Mouse (Mus musculus) MEL (cell line): Measurements from ENCODE around the gene Arhgap35. TPM values are rescaled to one million over a fixed set of nuclear protein-coding genes. Genes with fewer than 3 reads are reported as not detected.
"Not testable (repeated sequence)": the region's sequence is repeated elsewhere in the genome, so short reads cannot be mapped to it uniquely, and the experiment has no call there.

Source experiments
- DNase-seq: peaks from one replicate; pipeline ENCODE4 v3.0.0; 2011; ENCODE audit warnings: low read depth, low spot score
- H3K27ac ChIP-seq: 2 replicates; pipeline ENCODE4 v1.5.1; 2012; ENCODE audit warnings: low read depth, mild to moderate bottlenecking, control low read depth, low read length, moderate library complexity; ENCODE audit not compliant: control insufficient read depth
- H3K27me3 ChIP-seq, 2 experiments: fragments of 150-350 bp in 1 of 2; sonication (generic) in 1 of 2; 2 replicates each; pipeline ENCODE4 v1.6.1; 2012; ENCODE audit warnings: low read length in 2 of 2, mild to moderate bottlenecking in 2 of 2, improper control_type of control experiment in 1 of 2, moderate library complexity in 1 of 2; ENCODE audit not compliant: insufficient read depth in 2 of 2, control insufficient read depth in 1 of 2
- H3K36me3 ChIP-seq, 2 experiments: 2 replicates each; pipeline ENCODE4 v1.6.1; 2012 to 2014; ENCODE audit warnings: low read length in 2 of 2, improper control_type of control experiment in 1 of 2, inconsistent platforms in 1 of 2, mild to moderate bottlenecking in 1 of 2; ENCODE audit not compliant: insufficient read depth in 2 of 2, control insufficient read depth in 1 of 2
- H3K4me1 ChIP-seq, 2 experiments: fragments of 150-350 bp in 1 of 2; sonication (generic) in 1 of 2; 2 replicates each; pipeline ENCODE4 v1.6.1; 2012; ENCODE audit warnings: low read length in 2 of 2, improper control_type of control experiment in 1 of 2, mild to moderate bottlenecking in 1 of 2; ENCODE audit not compliant: insufficient read depth in 2 of 2, control insufficient read depth in 1 of 2
- H3K4me3 ChIP-seq, 2 experiments: fragments of 150-350 bp in 1 of 2; sonication (generic) in 1 of 2; 2 replicates each; pipeline ENCODE4 v1.5.1; 2012; ENCODE audit warnings: low read depth in 2 of 2, low read length in 2 of 2, mild to moderate bottlenecking in 2 of 2, moderate library complexity in 2 of 2, control low read depth in 1 of 2, improper control_type of control experiment in 1 of 2; ENCODE audit not compliant: control insufficient read depth in 1 of 2, insufficient read depth in 1 of 2
- H3K79me2 ChIP-seq: 2 replicates; pipeline ENCODE4 v1.6.1; 2012; ENCODE audit warnings: mild to moderate bottlenecking, low read length, moderate library complexity; ENCODE audit not compliant: control insufficient read depth, poor library complexity, insufficient read depth
- H3K9ac ChIP-seq: 2 replicates; pipeline ENCODE4 v1.6.1; 2012; ENCODE audit warnings: low read depth, mild to moderate bottlenecking, control low read depth, low read length, moderate library complexity; ENCODE audit not compliant: control insufficient read depth, poor library complexity, severe bottlenecking
- H3K9me3 ChIP-seq: fragments of 150-350 bp; sonication (generic); replicated peaks from 2 replicates; pipeline ENCODE4 v1.6.1; 2012; ENCODE audit warnings: mild to moderate bottlenecking, low read length, improper control_type of control experiment, moderate library complexity; ENCODE audit not compliant: insufficient read depth
- BHLHE40 ChIP-seq: IDR thresholded peaks from 2 replicates; pipeline ENCODE4 v1.6.1; 2012; ENCODE audit warnings: low read depth, mild to moderate bottlenecking, inconsistent platforms, low read length, improper control_type of control experiment, borderline replicate concordance
- CTCF ChIP-seq, 3 experiments: IDR thresholded peaks in 2 of 3; conservative IDR thresholded peaks in 1 of 3; 2 replicates each; pipeline ENCODE4 v1.5.1; 2011 to 2012; ENCODE audit warnings: low read length in 3 of 3, low read depth in 2 of 3, mild to moderate bottlenecking in 2 of 3, improper control_type of control experiment in 1 of 3, inconsistent platforms in 1 of 3, mixed read lengths in 1 of 3, moderate library complexity in 1 of 3; ENCODE audit not compliant: control insufficient read depth in 1 of 3, insufficient read depth in 1 of 3, poor library complexity in 1 of 3, severe bottlenecking in 1 of 3
- E2F4 ChIP-seq: IDR thresholded peaks from 2 replicates; pipeline ENCODE4 v1.6.1; 2011; ENCODE audit warnings: low read depth, low read length, improper control_type of control experiment, borderline replicate concordance
- ELF1 ChIP-seq: IDR thresholded peaks from 2 replicates; pipeline ENCODE4 v1.6.1; 2014; ENCODE audit warnings: low read depth, mild to moderate bottlenecking, inconsistent platforms, low read length, improper control_type of control experiment, moderate library complexity
- ETS1 ChIP-seq: IDR thresholded peaks from 2 replicates; pipeline ENCODE4 v1.6.1; 2012; ENCODE audit warnings: low read depth, mild to moderate bottlenecking, inconsistent platforms, low read length, improper control_type of control experiment, moderate library complexity
- GABPA ChIP-seq: IDR thresholded peaks from 2 replicates; pipeline ENCODE4 v1.6.1; 2012; ENCODE audit warnings: low read depth, mild to moderate bottlenecking, inconsistent platforms, low read length, improper control_type of control experiment, moderate library complexity
- KAT2A ChIP-seq: conservative IDR thresholded peaks from 2 replicates; pipeline ENCODE4 v1.6.1; 2012; ENCODE audit warnings: low read depth, low read length, improper control_type of control experiment, inconsistent platforms
- MAZ ChIP-seq: IDR thresholded peaks from 2 replicates; pipeline ENCODE4 v1.6.1; 2012; ENCODE audit warnings: low read depth, mild to moderate bottlenecking, inconsistent platforms, low read length, improper control_type of control experiment
- MXI1 ChIP-seq: IDR thresholded peaks from 2 replicates; pipeline ENCODE4 v1.6.1; 2011; ENCODE audit warnings: mild to moderate bottlenecking, low read depth, low read length, improper control_type of control experiment
- TAL1 ChIP-seq: IDR thresholded peaks from 2 replicates; pipeline ENCODE4 v1.6.1; 2012; ENCODE audit warnings: mild to moderate bottlenecking, inconsistent platforms, low read length, moderate library complexity, mixed read lengths
- ZMIZ1 ChIP-seq: IDR thresholded peaks from 2 replicates; pipeline ENCODE4 v1.6.1; 2012; ENCODE audit warnings: low read depth, mild to moderate bottlenecking, inconsistent platforms, low read length, improper control_type of control experiment, moderate library complexity
- polyA plus RNA-seq, 2 experiments: library from polyadenylated mRNA; stranded (reverse) in 1 of 2; unstranded in 1 of 2; fragments of >175 nt in 1 of 2; fragments of >200 nt in 1 of 2; gene quantifications; 2 replicates each; pipeline versions ENCODE4 v1.2.1 to v1.2.4; 2012; ENCODE audit warnings: low replicate concordance in 2 of 2, low read depth in 1 of 2; ENCODE audit not compliant: insufficient read length in 2 of 2, insufficient read depth in 1 of 2, missing spikeins in 1 of 2
- total RNA-seq: library from RNA; depleted of rRNA; stranded (reverse); fragments of 300-350 nt; gene quantifications from 2 replicates; pipeline ENCODE4 v1.2.3, GENCODE M21; 2012

The Arhgap35 gene
- total and polyA plus RNA-seq, 3 experiments: 7.4 to 13.4 TPM; not detected in 1

- 0 out of 2 replicates have a peak, but pooled peaks have one; percentile 29 for TF ChIP-seq ETS1
- TF ChIP-seq MXI1: no peak
- TF ChIP-seq, all 39 proteins: peak for 1
- no peaks in the 10 kb centered on the region for H3K79me2 ChIP-seq
- DNase-seq: peak; percentile 39
- H3K27me3 ChIP-seq: no peaks in the 10 kb centered on the region
- H3K9me3 ChIP-seq: no peaks in the 10 kb centered on the region
- no peaks in the 10 kb centered on the region for H3K36me3 ChIP-seq
- no peak overlapping the region for H3K27ac ChIP-seq
- no peak overlapping the region for H3K9ac ChIP-seq
- peaks cover 0 to 4% of the 10 kb centered on the region in 2 experiments; a peak in 2 of 4 replicates for H3K4me1 ChIP-seq
- H3K4me3 ChIP-seq: no peak overlapping the region
Observed at GRCm38 (mm10) chr7:16639028-16639427, 24.2 kb upstream of the Arhgap35 start.

GRCm38 (mm10) chr7:16635116-16635515, 20.3 kb upstream of the Arhgap35 start:
- Histone ChIP-seq H3K4me1 (peaks cover 0 to 4% of the 10 kb centered on the region in 2 experiments; a peak in 2 of 4 replicates), H3K27me3 (no peaks in the 10 kb centered on the region), H3K9ac (no peak overlapping the region), H3K4me3 (no peak overlapping the region), H3K27ac (no peak overlapping the region), H3K9me3 (no peaks in the 10 kb centered on the region), H3K36me3 (no peaks in the 10 kb centered on the region), H3K79me2 (no peaks in the 10 kb centered on the region)
- TF ChIP-seq E2F4 (no peak), MAZ (no peak), BHLHE40 (no peak), ZMIZ1 (no peak), GABPA (no peak), TAL1 (no peak), ELF1 (no peak)
- DNase-seq: no peak

- H3K4me3 ChIP-seq, H3K79me2 ChIP-seq, DNase-seq, H3K9ac ChIP-seq, H3K27me3 ChIP-seq, H3K27ac ChIP-seq, H3K9me3 ChIP-seq, H3K36me3 ChIP-seq, H3K4me1 ChIP-seq: not testable (repeated sequence)
Observed at GRCm38 (mm10) chr7:16633913-16634312, 19.1 kb upstream of the Arhgap35 start.

- DNase-seq: peak; percentile 37
- Histone ChIP-seq H3K79me2 (no peaks in the 10 kb centered on the region), H3K9ac (no peak overlapping the region), H3K4me1 (peaks cover 0 to 3% of the 10 kb centered on the region in 2 experiments; a peak in 2 of 4 replicates), H3K36me3 (peaks cover 0 to 3% of the 10 kb centered on the region in 2 experiments; a peak in 1 of 4 replicates), H3K27me3 (no peaks in the 10 kb centered on the region; a peak in 1 of 4 replicates), H3K9me3 (no peaks in the 10 kb centered on the region), H3K27ac (no peak overlapping the region), H3K4me3 (no peak overlapping the region)
- TF ChIP-seq KAT2A: no peak
- peak; percentile 23 to 52 (median 40) for TF ChIP-seq CTCF (IDR thresholded peaks at IDR 0.05 in 2 of 3, conservative IDR thresholded peaks at IDR 0.05 in 1 of 3; ENCODE audit: control insufficient read depth in 1 of 3, insufficient read depth in 1 of 3, low read depth in 2 of 3, low read length in 3 of 3, poor library complexity in 1 of 3, severe bottlenecking in 1 of 3)
Observed at GRCm38 (mm10) chr7:16631932-16632331, 17.1 kb upstream of the Arhgap35 start.
